Mouse (Mus musculus) thymus, adult 18-20 months (tissue): ENCODE data around the gene Bcan.

ENCODE experiments used
- DNase-seq, 2 experiments: peaks; one replicate each; pipeline ENCODE4 v3.0.0; 2022; ENCODE audit warnings: mixed read lengths in 2 of 2

The Bcan gene

GRCm38 (mm10) chr3:88000181-88000580 lies at the start of gene Bcan:
TSS of gene Bcan (minus strand) at chr3:88000230.
- no peak for DNase-seq

- no peak for DNase-seq
Measured at GRCm38 (mm10) chr3:88049532-88049931, 49.5 kb upstream of the Bcan start.

- peak; percentile 64 to 80 for DNase-seq
Measured at GRCm38 (mm10) chr3:88042661-88043421, 42.8 kb upstream of the Bcan start, which contains the start of gene Gpatch4. TSS of gene Gpatch4 (plus strand) at chr3:88043108.

GRCm38 (mm10) chr3:88035561-88036293 lies 35.7 kb upstream of the Bcan start:
- no peak for DNase-seq

GRCm38 (mm10) chr3:88033506-88033905 lies 33.5 kb upstream of the Bcan start:
- DNase-seq: no peak

GRCm38 (mm10) chr3:88030608-88031395 lies 30.8 kb upstream of the Bcan start:
- DNase-seq: no peak

GRCm38 (mm10) chr3:88027434-88028186 lies 27.6 kb upstream of the Bcan start, which contains the start of gene Hapln2:
TSS of gene Hapln2 (minus strand) at chr3:88027583.
- no peak for DNase-seq

- no peak for DNase-seq
Measured at GRCm38 (mm10) chr3:88026823-88027222, 26.8 kb upstream of the Bcan start.

- DNase-seq: no peak
Measured at GRCm38 (mm10) chr3:88023192-88024074, 23.4 kb upstream of the Bcan start.

- peak; percentile 53 to 65 for DNase-seq
Measured at GRCm38 (mm10) chr3:88022322-88023191, 22.5 kb upstream of the Bcan start.

- DNase-seq: no peak
Measured at GRCm38 (mm10) chr3:88010634-88011265, 10.7 kb upstream of the Bcan start.

- no peak for DNase-seq
Measured at GRCm38 (mm10) chr3:88005822-88006786, 6.1 kb upstream of the Bcan start.

- DNase-seq: no peak
Measured at GRCm38 (mm10) chr3:88002291-88002976, 2.4 kb upstream of the Bcan start.

GRCm38 (mm10) chr3:88000816-88001595 lies 976 bp upstream of the Bcan start:
- no peak for DNase-seq

- no peak for DNase-seq
Measured at GRCm38 (mm10) chr3:87999243-87999895, 661 bp downstream of the Bcan start.

- DNase-seq: no peak
Measured at GRCm38 (mm10) chr3:87998747-87999146, 1.3 kb downstream of the Bcan start.
